Mouse (Mus musculus) midbrain, postnatal 0 days (tissue): Measurements from ENCODE around the gene Fam149a. TPM values are rescaled to one million over a fixed set of nuclear protein-coding genes. Genes with fewer than 3 reads are reported as not detected.
"Not testable (repeated sequence)": the region's sequence is repeated elsewhere in the genome, so short reads cannot be mapped to it uniquely, and the experiment has no call there.

ENCODE experiments used
- ATAC-seq: fragments of 200-750 bp; cut with Nextera tagmentation; 2 replicates; pipeline ENCODE4 v1.8.0; 2017; ENCODE audit warnings: moderate number of reproducible peaks, mild to moderate bottlenecking, moderate TSS enrichment, moderate library complexity; ENCODE audit not compliant: low FRiP score
- DNase-seq: peaks from one replicate; pipeline ENCODE4 v3.0.0-alpha.2; 2015; ENCODE audit warnings: low spot score
- H3K27ac ChIP-seq: fragments of 300-500 bp; sonication (generic); 2 replicates; pipeline ENCODE4 v1.5.1; 2014; ENCODE audit warnings: low read depth, mild to moderate bottlenecking, low read length, mixed read lengths
- H3K27me3 ChIP-seq: fragments of 300-500 bp; sonication (generic); 2 replicates; pipeline ENCODE4 v1.6.1; 2014; ENCODE audit warnings: low read length, control low read depth, mixed read lengths; ENCODE audit not compliant: insufficient read depth
- H3K36me3 ChIP-seq: fragments of 300-500 bp; sonication (generic); 2 replicates; pipeline ENCODE4 v1.6.1; 2014; ENCODE audit warnings: low read length, control low read depth, mixed read lengths; ENCODE audit not compliant: insufficient read depth
- H3K4me1 ChIP-seq: fragments of 300-500 bp; sonication (generic); 2 replicates; pipeline ENCODE4 v1.6.1; 2014; ENCODE audit warnings: mild to moderate bottlenecking, control low read depth, antibody characterized with exemption, low read length, mixed read lengths; ENCODE audit not compliant: insufficient read depth
- H3K4me2 ChIP-seq: fragments of 300-500 bp; sonication (generic); 2 replicates; pipeline ENCODE4 v1.6.1; 2014; ENCODE audit warnings: low read depth, mild to moderate bottlenecking, low read length, mixed read lengths; ENCODE audit not compliant: poor library complexity, severe bottlenecking
- H3K4me3 ChIP-seq: fragments of 300-500 bp; sonication (generic); 2 replicates; pipeline ENCODE4 v1.5.1; 2014; ENCODE audit warnings: low read depth, mild to moderate bottlenecking, low read length, moderate library complexity
- H3K9ac ChIP-seq: fragments of 300-500 bp; sonication (generic); replicated peaks from 2 replicates; pipeline ENCODE4 v1.6.1; 2014; ENCODE audit warnings: mild to moderate bottlenecking, low read length, moderate library complexity, mixed read lengths; ENCODE audit not compliant: poor library complexity, severe bottlenecking
- H3K9me3 ChIP-seq: fragments of 300-500 bp; sonication (generic); 2 replicates; pipeline ENCODE4 v1.6.1; 2016; ENCODE audit warnings: low read length, control low read depth
- CTCF ChIP-seq: IDR thresholded peaks from 2 replicates; pipeline ENCODE4 v1.5.1; 2016; ENCODE audit warnings: antibody characterized with exemption, mild to moderate bottlenecking
- WGBS: fragments of 180-500 bp; shearing (Covaris S2); extraction: QIAGEN DNeasy Blood & Tissue Kit; methylation state at CpG from one replicate; pipeline ENCODE4 v1.1.7; 2014; 5-methylcytosine and 5-hydroxymethylcytosine counted together
- polyA plus RNA-seq: library from polyadenylated mRNA; unstranded; fragments of >200 nt; fragmentation: Nextera tagmentation; extraction: Ambion mirVana; gene quantifications from 2 replicates; pipeline ENCODE4 v1.2.1, GENCODE M21; 2015
- total RNA-seq: library from RNA; depleted of rRNA; stranded (reverse); fragments of >200 nt; gene quantifications from 2 replicates; pipeline ENCODE4 v1.2.3, GENCODE M21; 2014

Gene Fam149a
- total and polyA plus RNA-seq, 2 experiments from 2014 or later: 19.7 to 34.7 TPM

GRCm38 (mm10) chr8:45341630-45342628 is 40.2 kb downstream of the Fam149a start:
- ATAC-seq: no peak
- H3K4me2 ChIP-seq: no peak overlapping the region
- H3K4me1 ChIP-seq: no peaks in the 10 kb centered on the region
- no peak overlapping the region for H3K9ac ChIP-seq
- no peak for TF ChIP-seq CTCF
- H3K4me3 ChIP-seq: no peak overlapping the region
- peaks cover 9% of the 10 kb centered on the region; the same call in 1 of the 2 replicates for H3K36me3 ChIP-seq
- H3K27me3 ChIP-seq: no peaks in the 10 kb centered on the region
- H3K27ac ChIP-seq: no peak overlapping the region
- H3K9me3 ChIP-seq: no peaks in the 10 kb centered on the region
- WGBS: 82% methylated on average over 12 of the region's 12 CpGs
- DNase-seq: no peak

DNA sequence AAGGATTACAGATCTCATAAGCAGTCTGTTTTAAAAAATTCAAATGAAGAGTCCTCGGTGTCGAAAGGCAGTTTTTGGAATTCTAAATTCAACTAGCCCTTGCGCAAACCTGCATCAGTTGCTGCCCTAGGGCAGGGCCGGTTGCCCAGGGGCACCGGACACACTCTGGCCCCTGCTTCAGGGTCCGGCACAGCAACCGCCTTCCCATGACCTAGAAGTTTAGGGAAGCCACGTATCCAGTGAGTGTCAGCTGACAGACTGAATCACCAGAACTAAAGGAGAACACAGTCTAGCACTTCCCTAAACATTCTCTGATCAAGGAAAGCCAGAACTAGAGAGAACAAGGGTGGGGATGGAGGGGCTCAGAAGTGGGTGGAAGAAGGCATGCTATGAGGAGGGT is 48.6 kb downstream of the Fam149a start:
- Histone ChIP-seq H3K27ac (no peak overlapping the region), H3K9ac (peak overlapping the region; percentile 46; the same call in 1 of the 2 replicates), H3K4me3 (peak overlapping the region; percentile 62), H3K4me1 (peaks cover 6% of the 10 kb centered on the region; the same call in 1 of the 2 replicates), H3K27me3 (no peaks in the 10 kb centered on the region), H3K4me2 (peak overlapping the region; percentile 97), H3K9me3 (no peaks in the 10 kb centered on the region), H3K36me3 (no peaks in the 10 kb centered on the region)
- no peak for TF ChIP-seq CTCF
- 3% methylated on average over 8 of the region's 8 CpGs for WGBS
- no peak for ATAC-seq
- DNase-seq: no peak

GRCm38 (mm10) chr8:45332685-45333409 is 49.2 kb downstream of the Fam149a start, which contains the start of gene Cyp4v3:
Gene Cyp4v3, minus strand, starts transcription at chr8:45333216.
- H3K36me3 ChIP-seq: no peaks in the 10 kb centered on the region
- ATAC-seq (peak; percentile 62; the same call in 1 of the 2 replicates), DNase-seq (peak; percentile 62)
- H3K27ac ChIP-seq: no peak within 1 kb of the TSS
- under 1% methylated on average over 43 of the region's 44 CpGs for WGBS
- peaks cover 6% of the 10 kb centered on the region; the same call in 1 of the 2 replicates for H3K4me1 ChIP-seq
- H3K4me2 ChIP-seq: peak within 1 kb of the TSS; percentile 97
- H3K4me3 ChIP-seq: peak within 1 kb of the TSS; percentile 62
- H3K9me3 ChIP-seq: no peaks in the 10 kb centered on the region
- H3K9ac ChIP-seq: peak within 1 kb of the TSS; percentile 54
- TF ChIP-seq CTCF: no peak
- no peaks in the 10 kb centered on the region for H3K27me3 ChIP-seq

GRCm38 (mm10) chr8:45330856-45331255 is 51.2 kb downstream of the Fam149a start:
- Histone ChIP-seq H3K4me1 (peaks cover 6% of the 10 kb centered on the region; the same call in 1 of the 2 replicates), H3K4me3 (no peak overlapping the region), H3K9ac (no peak overlapping the region), H3K36me3 (no peaks in the 10 kb centered on the region), H3K4me2 (no peak overlapping the region), H3K27me3 (no peaks in the 10 kb centered on the region), H3K27ac (no peak overlapping the region), H3K9me3 (no peaks in the 10 kb centered on the region)
- WGBS: 73% methylated on average over 3 of the region's 3 CpGs
- no peak for DNase-seq
- TF ChIP-seq CTCF: no peak
- ATAC-seq: no peak

- H3K4me3 ChIP-seq: no peak overlapping the region
- no peak overlapping the region for H3K9ac ChIP-seq
- H3K4me2 ChIP-seq: no peak overlapping the region
- no peak overlapping the region for H3K27ac ChIP-seq
- H3K4me1 ChIP-seq: peaks cover 6% of the 10 kb centered on the region; the same call in 1 of the 2 replicates
- H3K27me3 ChIP-seq: no peaks in the 10 kb centered on the region
- H3K36me3 ChIP-seq: no peaks in the 10 kb centered on the region
- TF ChIP-seq CTCF: no peak
- ATAC-seq: no peak
- no peak for DNase-seq
- 94% methylated on average over 6 of the region's 6 CpGs for WGBS
- H3K9me3 ChIP-seq: no peaks in the 10 kb centered on the region
Observed at GRCm38 (mm10) chr8:45329206-45329980, 52.7 kb downstream of the Fam149a start.

GRCm38 (mm10) chr8:45327076-45327475 is 55.0 kb downstream of the Fam149a start:
- H3K27me3 ChIP-seq, ATAC-seq, H3K9ac ChIP-seq, H3K36me3 ChIP-seq, H3K4me3 ChIP-seq, H3K4me1 ChIP-seq, H3K27ac ChIP-seq, H3K4me2 ChIP-seq, DNase-seq, H3K9me3 ChIP-seq: not testable (repeated sequence)
